Mouse (Mus musculus): ENCODE data around the gene Slc25a42. TPM values are rescaled to one million over a fixed set of nuclear protein-coding genes. Genes with fewer than 3 reads are reported as not detected.

The Slc25a42 gene
- polyA plus RNA-seq, 1 experiment from 2014 or later, result 18.5 TPM

DNA sequence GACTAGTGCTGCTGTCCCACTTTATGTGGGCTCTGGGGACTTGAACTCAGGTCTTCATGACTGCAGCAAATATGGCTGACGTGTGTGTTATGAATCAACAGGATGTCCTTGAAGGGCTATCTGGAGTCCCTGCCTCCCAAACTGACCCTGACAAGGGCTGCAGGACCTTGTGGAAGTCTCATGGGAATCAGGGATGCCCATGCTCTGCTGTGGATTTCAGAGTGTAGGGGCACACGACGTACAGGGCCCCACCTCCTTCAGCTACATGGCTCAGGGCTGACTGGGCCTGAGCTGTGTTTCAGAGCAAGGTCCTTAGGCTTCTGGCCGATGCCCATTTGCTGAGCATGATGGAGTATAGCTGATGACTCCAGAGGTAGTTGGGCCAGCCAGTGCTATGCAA, 28.9 kb downstream of the Slc25a42 start:
- WGBS (ENCODE audit: insufficient replicate concordance), result 85% methylated on average over 4 of the region's 4 CpGs
- DNase-seq, result no peak

DNA sequence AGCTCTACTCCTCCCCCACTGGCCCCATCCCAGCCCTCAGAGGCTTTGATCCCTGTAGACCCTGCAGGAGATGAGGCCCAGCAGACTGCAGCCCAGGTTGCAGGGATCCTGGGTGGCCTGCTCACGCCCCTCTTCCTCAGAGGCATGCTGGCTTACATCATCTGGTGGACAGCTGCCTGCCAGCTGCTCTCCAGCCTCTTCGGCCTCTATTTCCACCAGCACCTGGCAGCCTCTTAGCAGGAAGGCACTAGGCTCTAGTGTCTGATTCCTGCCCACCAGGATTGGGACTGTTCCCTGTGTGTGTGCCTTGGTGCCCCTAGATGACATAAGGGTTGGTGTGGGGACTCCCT, 30.2 kb downstream of the Slc25a42 start:
- ATAC-seq (peak; percentile 25), DNase-seq (no peak)
- WGBS (ENCODE audit: insufficient replicate concordance), result 74% methylated on average over 2 of the region's 2 CpGs
- peaks cover 12% of the 10 kb centered on the region for H3K36me3 ChIP-seq (replicated peaks; ENCODE audit: insufficient read depth, low read length)
- H3K4me1 ChIP-seq (ENCODE audit: insufficient read depth), result peaks cover 6% of the 10 kb centered on the region
- no peak overlapping the region for H3K9ac ChIP-seq (replicated peaks)
- no peak overlapping the region for H3K4me2 ChIP-seq (ENCODE audit: low read depth, low read length)
- no peaks in the 10 kb centered on the region for H3K9me3 ChIP-seq (ENCODE audit: low read length)
- no peaks in the 10 kb centered on the region for H3K27me3 ChIP-seq (ENCODE audit: insufficient read depth, low read length)
- TF ChIP-seq CTCF (IDR thresholded peaks at IDR 0.05; ENCODE audit: low read depth), result no peak
- no peak for TF ChIP-seq EP300 (IDR thresholded peaks at IDR 0.05; ENCODE audit: low read depth)
- no peak overlapping the region for H3K4me3 ChIP-seq (ENCODE audit: low read depth, low read length)
- H3K27ac ChIP-seq (ENCODE audit: low read depth), result no peak overlapping the region

More for the DNA sequence above, 28.9 kb downstream of the Slc25a42 start:
- H3K4me3 ChIP-seq (ENCODE audit: low read depth, low read length), result no peak overlapping the region
- H3K4me2 ChIP-seq (ENCODE audit: low read depth, low read length), result no peak overlapping the region
- H3K9me3 ChIP-seq (ENCODE audit: low read length), result no peaks in the 10 kb centered on the region
- H3K27ac ChIP-seq (ENCODE audit: low read depth), result no peak overlapping the region
- no peak for ATAC-seq
- no peaks in the 10 kb centered on the region for H3K27me3 ChIP-seq (ENCODE audit: insufficient read depth, low read length)
- TF ChIP-seq CTCF (IDR thresholded peaks at IDR 0.05; ENCODE audit: low read depth) (no peak), EP300 (IDR thresholded peaks at IDR 0.05; ENCODE audit: low read depth) (no peak)
- no peak overlapping the region for H3K9ac ChIP-seq (replicated peaks)
- H3K36me3 ChIP-seq (replicated peaks; ENCODE audit: insufficient read depth, low read length), result peaks cover 20% of the 10 kb centered on the region
- H3K4me1 ChIP-seq (ENCODE audit: insufficient read depth), result peaks cover 6% of the 10 kb centered on the region

DNA sequence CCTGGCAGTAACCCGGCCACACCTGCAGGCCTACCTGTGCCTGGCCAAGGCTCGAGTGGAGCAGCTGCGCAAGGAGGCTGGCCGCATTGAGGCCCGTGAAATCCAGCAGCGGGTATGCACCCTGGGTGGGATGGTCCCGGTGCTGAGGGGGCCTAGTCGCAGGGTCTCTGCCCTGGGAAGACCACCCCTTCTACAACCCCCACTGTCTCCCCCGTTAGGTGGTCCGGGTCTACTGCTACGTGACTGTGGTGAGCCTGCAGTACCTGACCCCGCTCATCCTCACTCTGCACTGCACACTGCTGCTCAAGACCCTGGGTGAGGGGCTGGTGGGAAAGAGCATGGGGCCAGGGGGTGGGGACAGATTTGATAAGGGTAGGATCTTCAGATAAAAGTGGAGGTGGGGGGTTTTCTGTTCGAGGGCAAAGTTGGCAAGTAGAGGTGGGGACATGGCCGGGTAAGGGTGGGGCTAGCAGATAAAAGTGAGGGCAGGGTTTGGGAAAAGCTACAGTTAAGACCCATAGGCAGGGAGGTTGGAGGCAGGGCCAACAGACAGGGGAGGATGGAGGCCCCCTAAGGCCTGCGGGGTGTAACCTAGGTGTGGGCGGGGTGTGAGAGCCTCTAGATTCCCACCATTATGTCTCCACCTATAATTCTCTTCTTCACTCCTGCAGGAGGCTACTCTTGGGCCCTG, 30.7 kb downstream of the Slc25a42 start:
- no peak overlapping the region for H3K4me3 ChIP-seq (ENCODE audit: low read depth, low read length)
- no peaks in the 10 kb centered on the region for H3K27me3 ChIP-seq (ENCODE audit: insufficient read depth, low read length)
- TF ChIP-seq EP300 (IDR thresholded peaks at IDR 0.05; ENCODE audit: low read depth) (no peak), CTCF (IDR thresholded peaks at IDR 0.05; ENCODE audit: low read depth) (no peak)
- H3K36me3 ChIP-seq (replicated peaks; ENCODE audit: insufficient read depth, low read length), result peaks cover 8% of the 10 kb centered on the region
- no peak overlapping the region for H3K9ac ChIP-seq (replicated peaks)
- peaks cover 6% of the 10 kb centered on the region for H3K4me1 ChIP-seq (ENCODE audit: insufficient read depth)
- DNase-seq (no peak), ATAC-seq (peak; percentile 44)
- 73% methylated on average over 14 of the region's 16 CpGs for WGBS (ENCODE audit: insufficient replicate concordance)
- no peaks in the 10 kb centered on the region for H3K9me3 ChIP-seq (ENCODE audit: low read length)
- H3K4me2 ChIP-seq (ENCODE audit: low read depth, low read length), result no peak overlapping the region
- H3K27ac ChIP-seq (ENCODE audit: low read depth), result no peak overlapping the region

DNA sequence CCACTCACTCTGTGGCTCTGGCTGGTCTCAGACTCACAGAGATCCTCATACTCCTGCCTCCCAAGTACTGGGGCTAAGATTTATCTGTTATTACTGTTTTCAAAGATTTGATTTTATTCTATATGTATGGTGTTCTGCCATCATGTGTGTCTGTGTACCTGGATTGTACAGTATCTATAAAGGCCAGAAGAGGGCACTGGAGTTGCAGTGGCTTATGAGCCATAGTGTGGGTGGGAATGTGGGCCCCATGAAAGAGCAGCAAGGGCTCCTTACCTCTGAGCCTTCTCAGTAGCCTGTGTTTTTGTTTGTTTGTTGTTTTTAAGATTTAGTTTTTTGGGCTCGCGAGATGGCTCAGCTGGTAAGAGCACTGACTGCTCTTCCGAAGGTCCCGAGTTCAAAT, 33.0 kb downstream of the Slc25a42 start:
- TF ChIP-seq CTCF (IDR thresholded peaks at IDR 0.05; ENCODE audit: low read depth), result peak; percentile 68
- TF ChIP-seq EP300 (IDR thresholded peaks at IDR 0.05; ENCODE audit: low read depth), result no peak
- 97% methylated on average over 4 of the region's 4 CpGs for WGBS (ENCODE audit: insufficient replicate concordance)
- H3K4me2 ChIP-seq (ENCODE audit: low read depth, low read length), result no peak overlapping the region
- H3K9me3 ChIP-seq (ENCODE audit: low read length), result no peaks in the 10 kb centered on the region
- H3K4me1 ChIP-seq (ENCODE audit: insufficient read depth), result peaks cover 9% of the 10 kb centered on the region
- no peak overlapping the region for H3K4me3 ChIP-seq (ENCODE audit: low read depth, low read length)
- no peak overlapping the region for H3K27ac ChIP-seq (ENCODE audit: low read depth)
- peaks cover 7% of the 10 kb centered on the region for H3K36me3 ChIP-seq (replicated peaks; ENCODE audit: insufficient read depth, low read length)
- ATAC-seq (no peak), DNase-seq (no peak)
- H3K27me3 ChIP-seq (ENCODE audit: insufficient read depth, low read length), result no peaks in the 10 kb centered on the region
- no peak overlapping the region for H3K9ac ChIP-seq (replicated peaks)

DNA sequence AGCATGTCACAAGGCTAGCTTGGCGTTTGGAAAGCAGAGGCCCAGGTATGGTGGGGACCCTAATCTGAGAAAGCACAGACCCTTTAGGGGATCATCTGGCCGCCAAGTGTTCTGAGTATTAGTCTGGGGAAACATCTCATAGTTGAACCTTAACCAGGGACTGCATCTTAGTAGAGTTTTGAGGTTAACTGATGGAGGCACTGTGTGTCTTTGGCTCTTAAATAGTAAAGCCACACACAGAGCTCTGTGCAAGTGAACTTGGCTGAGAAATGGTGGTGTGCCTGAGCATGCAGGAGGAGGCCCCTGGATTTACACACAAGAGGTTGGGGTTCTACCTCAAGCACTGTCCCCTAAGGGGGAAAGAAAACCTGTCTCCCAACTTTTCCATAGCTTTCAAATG, 33.9 kb downstream of the Slc25a42 start:
- Histone ChIP-seq H3K27ac (ENCODE audit: low read depth) (no peak overlapping the region), H3K36me3 (replicated peaks; ENCODE audit: insufficient read depth, low read length) (peaks cover 7% of the 10 kb centered on the region), H3K9ac (replicated peaks) (no peak overlapping the region), H3K4me2 (ENCODE audit: low read depth, low read length) (no peak overlapping the region), H3K9me3 (ENCODE audit: low read length) (no peaks in the 10 kb centered on the region), H3K4me3 (ENCODE audit: low read depth, low read length) (no peak overlapping the region), H3K4me1 (ENCODE audit: insufficient read depth) (peaks cover 18% of the 10 kb centered on the region), H3K27me3 (ENCODE audit: insufficient read depth, low read length) (no peaks in the 10 kb centered on the region)
- no peak for DNase-seq
- no peak for TF ChIP-seq EP300 (IDR thresholded peaks at IDR 0.05; ENCODE audit: low read depth)
- no peak for TF ChIP-seq CTCF (IDR thresholded peaks at IDR 0.05; ENCODE audit: low read depth)
- 76% methylated on average over 2 of the region's 2 CpGs for WGBS (ENCODE audit: insufficient replicate concordance)
- no peak for ATAC-seq

DNA sequence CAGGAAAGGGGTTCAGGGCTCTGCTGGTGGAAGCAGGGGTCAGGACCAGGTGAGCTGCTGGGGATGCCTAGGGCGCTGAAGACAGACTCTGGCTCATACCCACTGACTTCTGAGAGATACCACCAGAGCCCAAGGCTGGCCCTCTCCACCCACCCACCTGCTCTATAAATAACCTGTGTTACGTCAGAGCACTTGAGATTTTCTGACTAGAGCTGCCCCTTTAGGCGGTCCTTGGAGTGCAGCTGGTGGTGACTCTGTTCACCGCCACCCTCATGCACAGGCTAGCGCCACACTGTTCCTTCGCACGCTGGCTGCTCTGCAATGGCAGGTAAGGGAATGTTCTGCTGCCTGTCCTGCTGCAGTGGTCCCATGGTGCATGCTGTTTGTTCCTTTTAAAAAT, 38.0 kb downstream of the Slc25a42 start:
- Histone ChIP-seq H3K36me3 (replicated peaks; ENCODE audit: insufficient read depth, low read length) (no peaks in the 10 kb centered on the region; the same call in none of the 2 replicates), H3K4me1 (ENCODE audit: insufficient read depth) (peaks cover 33% of the 10 kb centered on the region), H3K9ac (replicated peaks) (no peak overlapping the region), H3K4me2 (ENCODE audit: low read depth, low read length) (no peak overlapping the region), H3K27me3 (ENCODE audit: insufficient read depth, low read length) (no peaks in the 10 kb centered on the region), H3K9me3 (ENCODE audit: low read length) (no peaks in the 10 kb centered on the region), H3K27ac (ENCODE audit: low read depth) (no peak overlapping the region), H3K4me3 (ENCODE audit: low read depth, low read length) (no peak overlapping the region)
- TF ChIP-seq CTCF (IDR thresholded peaks at IDR 0.05; ENCODE audit: low read depth) (no peak), EP300 (IDR thresholded peaks at IDR 0.05; ENCODE audit: low read depth) (no peak)
- WGBS (ENCODE audit: insufficient replicate concordance), result 76% methylated on average over 7 of the region's 7 CpGs
- DNase-seq (no peak), ATAC-seq (no peak)

Measured in liver, postnatal 0 days (tissue).